Mouse (Mus musculus) layer of hippocampus, adult 6 months (tissue): ENCODE measurements around the gene Mrps16. TPM values are rescaled to one million over a fixed set of nuclear protein-coding genes. Genes with fewer than 3 reads are reported as not detected.

Experiments used
- long read RNA-seq, 2 experiments: library from polyadenylated mRNA; unstranded; transcript quantifications; one replicate each; pipeline ENCODE4 v2.0.0; 2019 to 2020
- polyA plus RNA-seq: library from polyadenylated mRNA; unstranded; fragments of <200 nt; fragmentation: Nextera tagmentation; gene quantifications from 2 replicates; pipeline ENCODE4 v1.2.3, GENCODE M21; 2021

Gene Mrps16
- polyA plus RNA-seq, result 99.0 and 103 TPM in 2 replicates
- long read RNA-seq, experiment 1, transcript Mrps16-202 (3 exons, 801 nt), result minor isoform, 17 of 79 reads
- long read RNA-seq, experiment 1, transcript Mrps16-201 (3 exons, 2,572 nt), result major isoform, 58 of 79 reads
- long read RNA-seq, experiment 1, partial matches to known transcripts, result 3 of 79 reads
- long read RNA-seq, experiment 1, other reads (novel, unspliced or antisense), result 1 of 79 reads
- long read RNA-seq, experiment 2, partial matches to known transcripts, result 0 of 8 reads
- long read RNA-seq, experiment 2, other reads (novel, unspliced or antisense), result 0 of 8 reads

DNA sequence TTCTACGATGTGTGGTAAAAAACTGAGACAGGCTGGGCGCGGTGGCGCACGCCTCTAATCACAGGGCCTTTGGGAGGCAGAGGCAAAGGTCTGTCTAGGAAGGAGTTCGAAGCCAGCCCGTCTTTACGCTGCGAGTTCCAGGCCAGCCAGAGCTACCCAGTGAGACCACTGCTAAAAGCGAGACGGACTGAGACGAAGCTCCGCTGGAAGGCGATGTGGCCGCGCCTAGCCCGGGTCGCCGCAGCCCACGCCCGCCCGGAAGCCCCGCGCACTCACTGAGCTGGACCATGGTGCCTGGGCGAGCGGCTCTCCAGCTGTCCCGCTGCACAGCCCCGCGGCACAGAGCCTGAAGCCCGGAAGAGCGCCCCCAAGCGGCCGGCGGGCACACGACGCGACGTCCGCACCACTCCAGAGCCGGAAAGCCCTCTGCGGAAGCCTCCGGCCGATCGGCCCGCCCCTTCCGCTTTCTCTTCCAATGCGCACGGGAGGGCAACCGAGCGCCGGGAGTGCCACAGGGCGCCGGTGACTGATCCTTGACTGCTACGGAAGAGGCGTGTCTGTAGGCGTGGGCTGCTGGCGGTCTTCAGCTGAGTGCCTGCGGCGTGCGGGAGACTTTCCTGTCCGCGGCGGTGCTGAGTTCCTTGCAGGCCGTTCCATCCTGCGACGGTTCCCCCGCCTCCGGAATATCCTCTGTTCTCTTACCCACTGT is at the start of gene Mrps16:
Gene Mrps16, minus strand, starts transcription at position 430 of the 709 bp plus-strand sequence.

DNA sequence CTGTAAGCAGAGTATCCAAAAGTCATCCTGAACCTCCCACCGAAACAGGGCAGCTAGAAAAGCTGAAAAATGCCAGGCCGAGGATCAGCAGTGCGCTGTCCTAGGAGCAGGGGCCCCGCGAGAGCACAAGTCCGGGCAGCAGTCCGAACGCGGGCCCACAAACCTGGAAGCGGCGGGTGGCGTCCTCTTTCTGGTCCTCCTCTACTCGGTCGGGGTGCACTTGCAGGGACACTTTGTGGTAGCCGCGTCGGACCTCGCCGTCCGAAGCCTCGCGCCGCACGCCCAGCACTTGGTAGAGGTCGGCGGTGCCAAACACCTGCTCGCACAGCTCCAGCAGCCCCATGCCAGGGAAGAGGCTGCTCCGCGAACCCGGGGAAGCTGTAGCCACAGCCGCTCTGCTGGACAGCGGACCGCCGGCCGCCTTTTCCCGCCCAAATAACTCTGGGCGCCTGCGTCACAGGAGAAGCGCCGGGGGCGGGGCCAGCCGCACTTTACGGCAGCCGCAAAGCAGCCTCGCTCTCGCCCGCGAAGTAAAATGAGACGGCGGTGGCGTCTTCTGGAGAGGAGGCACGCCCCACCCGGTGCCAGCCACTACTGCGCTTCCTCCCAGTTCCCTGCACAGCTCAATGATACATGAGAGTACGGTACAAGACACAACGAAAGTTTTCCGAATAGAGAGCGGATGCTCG is 4.8 kb downstream of the Mrps16 start, which contains the start of gene Dnajc9:
Gene Dnajc9, minus strand, starts transcription at position 470 of the 689 bp plus-strand sequence.

GRCm38 (mm10) chr14:20347991-20348541 is 45.4 kb downstream of the Mrps16 start, which contains the start of the genes Ecd and Fam149b:
TSS of gene Ecd (minus strand) at chr14:20348121.
TSS of gene Fam149b (plus strand) at chr14:20348162.

Other genes with a start within 250 kb of the Mrps16 start
- gene Kcnk5, start 211.8 kb downstream of the Mrps16 start, polyA plus RNA-seq, result 0.10 and 0.14 TPM in 2 replicates
- not detected in 2 replicates for gene Kcnk16, start 124.4 kb downstream of the Mrps16 start, polyA plus RNA-seq
- 7.2 and 7.9 TPM in 2 replicates for gene Nudt13, start 98.9 kb downstream of the Mrps16 start, polyA plus RNA-seq
- 25.5 and 32.7 TPM in 2 replicates for gene Ecd, start 45.5 kb downstream of the Mrps16 start, polyA plus RNA-seq
- 4.3 and 5.6 TPM in 2 replicates for gene Fam149b, start 45.5 kb downstream of the Mrps16 start, polyA plus RNA-seq
- gene Dnajc9, start 4.7 kb downstream of the Mrps16 start, polyA plus RNA-seq, result 31.0 and 32.9 TPM in 2 replicates
- 0.79 and 2.3 TPM in 2 replicates for gene Cfap70, start 58.6 kb upstream of the Mrps16 start, polyA plus RNA-seq
- gene Anxa7, start 86.5 kb upstream of the Mrps16 start, polyA plus RNA-seq, result 50.7 and 53.0 TPM in 2 replicates
- gene Mss51, start 103.3 kb upstream of the Mrps16 start, polyA plus RNA-seq, result not detected in 2 replicates
- gene Ppp3cb, start 152.9 kb upstream of the Mrps16 start, polyA plus RNA-seq, result 34.7 and 35.9 TPM in 2 replicates
- 12.2 and 13.1 TPM in 2 replicates for gene Usp54, start 247.4 kb upstream of the Mrps16 start, polyA plus RNA-seq